Mouse (Mus musculus): ENCODE measurements at regions not wholly inside any gene's neighbourhood (a gene's known extent, or its start where the extent isn't known, plus 50 kb on each side); places are given as distances from the start of the nearest gene placed in this dataset.
"Not testable (repeated sequence)": the region's sequence is repeated elsewhere in the genome, so short reads cannot be mapped to it uniquely, and the experiment has no call there.

GRCm38 (mm10) chr14:87215099-87215498 is 74.1 kb upstream of the Diaph3 start:
- ATAC-seq, result peak; percentile 61

GRCm38 (mm10) chr14:87217042-87217441 is 76.0 kb upstream of the Diaph3 start:
- no peak for ATAC-seq

GRCm38 (mm10) chr14:87219975-87220374 is 78.9 kb upstream of the Diaph3 start:
- ATAC-seq, result no peak

GRCm38 (mm10) chr14:87224870-87225269 is 83.8 kb upstream of the Diaph3 start:
- no peak for ATAC-seq

- ATAC-seq, result peak; percentile 86
Observed at GRCm38 (mm10) chr14:87249258-87249657, 108.2 kb upstream of the Diaph3 start.

GRCm38 (mm10) chr14:87255484-87256208 is 114.6 kb upstream of the Diaph3 start:
- no peak for ATAC-seq

GRCm38 (mm10) chr14:87261726-87262125 is 120.7 kb upstream of the Diaph3 start:
- ATAC-seq, result no peak

GRCm38 (mm10) chr14:87264826-87265225 is 123.8 kb upstream of the Diaph3 start:
- no peak for ATAC-seq

- no peak for ATAC-seq
Observed at GRCm38 (mm10) chr14:87266309-87266708, 125.3 kb upstream of the Diaph3 start.

GRCm38 (mm10) chr14:87289266-87289665 is 127.2 kb upstream of the Tdrd3 start:
- not testable (repeated sequence) for ATAC-seq

- no peak for ATAC-seq
Observed at GRCm38 (mm10) chr14:87289708-87290243, 126.7 kb upstream of the Tdrd3 start.

- no peak for ATAC-seq
Observed at GRCm38 (mm10) chr14:87295206-87295605, 121.2 kb upstream of the Tdrd3 start.

GRCm38 (mm10) chr14:87297160-87297559 is 119.3 kb upstream of the Tdrd3 start:
- no peak for ATAC-seq

- no peak for ATAC-seq
Observed at GRCm38 (mm10) chr14:87300838-87301237, 115.6 kb upstream of the Tdrd3 start.

- no peak for ATAC-seq
Observed at GRCm38 (mm10) chr14:87301564-87301963, 114.9 kb upstream of the Tdrd3 start.

GRCm38 (mm10) chr14:87305481-87305880 is 111.0 kb upstream of the Tdrd3 start:
- no peak for ATAC-seq

GRCm38 (mm10) chr14:87306011-87306410 is 110.4 kb upstream of the Tdrd3 start:
- ATAC-seq, result no peak

- no peak for ATAC-seq
Observed at GRCm38 (mm10) chr14:87308016-87308415, 108.4 kb upstream of the Tdrd3 start.

- ATAC-seq, result no peak
Observed at GRCm38 (mm10) chr14:87312318-87312717, 104.1 kb upstream of the Tdrd3 start.

- peak; percentile 80 for ATAC-seq
Observed at GRCm38 (mm10) chr14:87314999-87315732, 101.3 kb upstream of the Tdrd3 start.

GRCm38 (mm10) chr14:87327841-87328240 is 88.6 kb upstream of the Tdrd3 start:
- ATAC-seq, result no peak

- ATAC-seq, result no peak
Observed at GRCm38 (mm10) chr14:87337950-87338526, 78.4 kb upstream of the Tdrd3 start.

- no peak for ATAC-seq
Observed at GRCm38 (mm10) chr14:87344540-87344939, 71.9 kb upstream of the Tdrd3 start.

GRCm38 (mm10) chr14:87346812-87347211 is 69.6 kb upstream of the Tdrd3 start:
- ATAC-seq, result no peak

Data from inflammation-experienced regulatory T-cells, adult 6 months (primary cell).